Mouse (Mus musculus): ENCODE data around the gene Rmnd5b. TPM values are rescaled to one million over a fixed set of nuclear protein-coding genes. Genes with fewer than 3 reads are reported as not detected.

The Rmnd5b gene
- polyA plus RNA-seq, 1 experiment from 2014 or later = 45.6 TPM

GRCm38 (mm10) chr11:51593849-51594248 lies 41.8 kb downstream of the Rmnd5b start:
- Histone ChIP-seq H3K4me1 (replicated peaks) (no peaks in the 10 kb centered on the region), H3K27me3 (ENCODE audit: insufficient read depth, poor library complexity, severe bottlenecking) (no peaks in the 10 kb centered on the region), H3K36me3 (peaks cover 100% of the 10 kb centered on the region), H3K27ac (no peak overlapping the region), H3K9me3 (no peaks in the 10 kb centered on the region), H3K4me3 (no peak overlapping the region)
- WGBS = 87% methylated on average over 6 of the region's 6 CpGs
- no peak for DNase-seq (ENCODE audit: low spot score)

GRCm38 (mm10) chr11:51593368-51593767 lies 42.3 kb downstream of the Rmnd5b start:
- peaks cover 100% of the 10 kb centered on the region for H3K36me3 ChIP-seq
- no peak overlapping the region for H3K27ac ChIP-seq
- no peaks in the 10 kb centered on the region for H3K9me3 ChIP-seq
- H3K27me3 ChIP-seq (ENCODE audit: insufficient read depth, poor library complexity, severe bottlenecking) = no peaks in the 10 kb centered on the region
- DNase-seq (ENCODE audit: low spot score) = no peak
- 95% methylated on average over 4 of the region's 4 CpGs for WGBS
- no peaks in the 10 kb centered on the region for H3K4me1 ChIP-seq (replicated peaks)
- no peak overlapping the region for H3K4me3 ChIP-seq

GRCm38 (mm10) chr11:51591915-51592314 lies 43.8 kb downstream of the Rmnd5b start:
- WGBS = 93% methylated on average over 7 of the region's 7 CpGs
- H3K4me3 ChIP-seq = no peak overlapping the region

GRCm38 (mm10) chr11:51591168-51591567 lies 44.5 kb downstream of the Rmnd5b start:
- 84% methylated on average over 7 of the region's 7 CpGs for WGBS
- Histone ChIP-seq H3K4me1 (replicated peaks) (peaks cover under 1% of the 10 kb centered on the region; the same call in 1 of the 2 replicates), H3K27ac (no peak overlapping the region), H3K9me3 (no peaks in the 10 kb centered on the region), H3K36me3 (peaks cover 100% of the 10 kb centered on the region), H3K27me3 (ENCODE audit: insufficient read depth, poor library complexity, severe bottlenecking) (no peaks in the 10 kb centered on the region), H3K4me3 (no peak overlapping the region)
- DNase-seq (ENCODE audit: low spot score) = no peak

More at GRCm38 (mm10) chr11:51591915-51592314, 43.8 kb downstream of the Rmnd5b start:
- no peak for DNase-seq (ENCODE audit: low spot score)
- Histone ChIP-seq H3K36me3 (peaks cover 100% of the 10 kb centered on the region), H3K27me3 (ENCODE audit: insufficient read depth, poor library complexity, severe bottlenecking) (no peaks in the 10 kb centered on the region), H3K4me1 (replicated peaks) (no peaks in the 10 kb centered on the region), H3K27ac (no peak overlapping the region), H3K9me3 (no peaks in the 10 kb centered on the region)

- Histone ChIP-seq H3K27ac (no peak overlapping the region), H3K9me3 (no peaks in the 10 kb centered on the region), H3K36me3 (peaks cover 93% of the 10 kb centered on the region), H3K27me3 (ENCODE audit: insufficient read depth, poor library complexity, severe bottlenecking) (no peaks in the 10 kb centered on the region), H3K4me3 (no peak overlapping the region), H3K4me1 (replicated peaks) (peaks cover 12% of the 10 kb centered on the region)
- no peak for DNase-seq (ENCODE audit: low spot score)
Observed at GRCm38 (mm10) chr11:51590002-51590401, 45.7 kb downstream of the Rmnd5b start.

- Histone ChIP-seq H3K4me3 (no peak overlapping the region), H3K36me3 (peaks cover 81% of the 10 kb centered on the region), H3K27me3 (ENCODE audit: insufficient read depth, poor library complexity, severe bottlenecking) (no peaks in the 10 kb centered on the region), H3K9me3 (no peaks in the 10 kb centered on the region), H3K4me1 (replicated peaks) (peaks cover 24% of the 10 kb centered on the region), H3K27ac (no peak overlapping the region)
- no peak for DNase-seq (ENCODE audit: low spot score)
- 93% methylated on average over 3 of the region's 3 CpGs for WGBS
Observed at GRCm38 (mm10) chr11:51588833-51589232, 46.9 kb downstream of the Rmnd5b start.

- peaks cover 41% of the 10 kb centered on the region for H3K4me1 ChIP-seq (replicated peaks)
- no peak overlapping the region for H3K27ac ChIP-seq
- peaks cover 63% of the 10 kb centered on the region for H3K36me3 ChIP-seq
- WGBS = 94% methylated on average over 1 of the region's 1 CpGs
- H3K9me3 ChIP-seq = no peaks in the 10 kb centered on the region
- H3K4me3 ChIP-seq = no peak overlapping the region
- DNase-seq (ENCODE audit: low spot score) = no peak
- H3K27me3 ChIP-seq (ENCODE audit: insufficient read depth, poor library complexity, severe bottlenecking) = no peaks in the 10 kb centered on the region
Observed at GRCm38 (mm10) chr11:51587059-51587458, 48.6 kb downstream of the Rmnd5b start.

GRCm38 (mm10) chr11:51586411-51586810 lies 49.3 kb downstream of the Rmnd5b start:
- WGBS = 95% methylated on average over 13 of the region's 13 CpGs
- no peak overlapping the region for H3K27ac ChIP-seq

GRCm38 (mm10) chr11:51585608-51586252 lies 50.0 kb downstream of the Rmnd5b start:
- Histone ChIP-seq H3K4me3 (peak overlapping the region; percentile 68), H3K36me3 (peaks cover 50% of the 10 kb centered on the region), H3K4me1 (replicated peaks) (peaks cover 41% of the 10 kb centered on the region), H3K27ac (peak overlapping the region; percentile 93), H3K9me3 (no peaks in the 10 kb centered on the region), H3K27me3 (ENCODE audit: insufficient read depth, poor library complexity, severe bottlenecking) (no peaks in the 10 kb centered on the region)
- WGBS = 73% methylated on average over 8 of the region's 8 CpGs
- no peak for DNase-seq (ENCODE audit: low spot score)

More at GRCm38 (mm10) chr11:51586411-51586810, 49.3 kb downstream of the Rmnd5b start:
- no peak overlapping the region for H3K4me3 ChIP-seq
- peaks cover 57% of the 10 kb centered on the region for H3K36me3 ChIP-seq
- H3K27me3 ChIP-seq (ENCODE audit: insufficient read depth, poor library complexity, severe bottlenecking) = no peaks in the 10 kb centered on the region
- peaks cover 41% of the 10 kb centered on the region for H3K4me1 ChIP-seq (replicated peaks)
- DNase-seq (ENCODE audit: low spot score) = no peak
- H3K9me3 ChIP-seq = no peaks in the 10 kb centered on the region

- peaks cover 41% of the 10 kb centered on the region for H3K4me1 ChIP-seq (replicated peaks)
- H3K36me3 ChIP-seq = peaks cover 46% of the 10 kb centered on the region
- no peaks in the 10 kb centered on the region for H3K27me3 ChIP-seq (ENCODE audit: insufficient read depth, poor library complexity, severe bottlenecking)
- under 1% methylated on average over 59 of the region's 59 CpGs for WGBS
- no peaks in the 10 kb centered on the region for H3K9me3 ChIP-seq
- peak; percentile 98 for DNase-seq (ENCODE audit: low spot score)
- peak within 1 kb of the TSS; percentile 68 for H3K4me3 ChIP-seq
- H3K27ac ChIP-seq = peak within 1 kb of the TSS; percentile 93
Observed at GRCm38 (mm10) chr11:51584431-51585248, 51.1 kb downstream of the Rmnd5b start, which contains the start of gene Phykpl. Phykpl (plus strand) TSS chr11:51584757.

- Histone ChIP-seq H3K27ac (peak overlapping the region; percentile 93), H3K4me1 (replicated peaks) (peaks cover 41% of the 10 kb centered on the region), H3K9me3 (no peaks in the 10 kb centered on the region), H3K4me3 (peak overlapping the region; percentile 68), H3K27me3 (ENCODE audit: insufficient read depth, poor library complexity, severe bottlenecking) (no peaks in the 10 kb centered on the region), H3K36me3 (peaks cover 40% of the 10 kb centered on the region)
- 17% methylated on average over 9 of the region's 9 CpGs for WGBS
- no peak for DNase-seq (ENCODE audit: low spot score)
Observed at GRCm38 (mm10) chr11:51584057-51584430, 51.7 kb downstream of the Rmnd5b start.

- peak; percentile 83 for DNase-seq (ENCODE audit: low spot score)
- Histone ChIP-seq H3K4me3 (no peak overlapping the region), H3K36me3 (peaks cover 26% of the 10 kb centered on the region), H3K27me3 (ENCODE audit: insufficient read depth, poor library complexity, severe bottlenecking) (no peaks in the 10 kb centered on the region), H3K4me1 (replicated peaks) (peaks cover 41% of the 10 kb centered on the region), H3K27ac (no peak overlapping the region), H3K9me3 (no peaks in the 10 kb centered on the region)
- 21% methylated on average over 8 of the region's 8 CpGs for whole genome bisulfite sequencing
Observed at GRCm38 (mm10) chr11:51582713-51583112, 53.0 kb downstream of the Rmnd5b start.

GRCm38 (mm10) chr11:51579024-51579423 lies 56.7 kb downstream of the Rmnd5b start:
- Histone ChIP-seq H3K4me1 (replicated peaks) (peaks cover 30% of the 10 kb centered on the region), H3K27ac (no peak overlapping the region), H3K9me3 (no peaks in the 10 kb centered on the region), H3K27me3 (ENCODE audit: insufficient read depth, poor library complexity, severe bottlenecking) (no peaks in the 10 kb centered on the region), H3K36me3 (0 out of 2 replicates have a peak, but pooled peaks cover 7% of the 10 kb centered on the region), H3K4me3 (no peak overlapping the region)
- DNase-seq (ENCODE audit: low spot score) = no peak
- 69% methylated on average over 4 of the region's 4 CpGs for WGBS

Data from hindbrain, embryonic 10.5 days (tissue).